Mouse (Mus musculus) neural tube, embryonic 14.5 days (tissue): ENCODE measurements around the gene Prcd. TPM values are rescaled to one million over a fixed set of nuclear protein-coding genes. Genes with fewer than 3 reads are reported as not detected.

Experiments used
- ATAC-seq: fragments of 200-750 bp; cut with Nextera tagmentation; 2 replicates; pipeline ENCODE4 v1.8.0; 2017; ENCODE audit warnings: low read depth, mild to moderate bottlenecking, moderate TSS enrichment, moderate library complexity
- H3K27ac ChIP-seq: fragments of 300-500 bp; sonication (generic); 2 replicates; pipeline ENCODE4 v1.5.1; 2014; ENCODE audit warnings: low read depth, mild to moderate bottlenecking, control low read depth, low read length, moderate library complexity, mixed read lengths
- H3K27me3 ChIP-seq: fragments of 300-500 bp; sonication (generic); 2 replicates; pipeline ENCODE4 v1.6.1; 2014; ENCODE audit warnings: low read length; ENCODE audit not compliant: control insufficient read depth, insufficient read depth
- H3K36me3 ChIP-seq: fragments of 300-500 bp; sonication (generic); 2 replicates; pipeline ENCODE4 v1.6.1; 2014; ENCODE audit warnings: low read length, mixed read lengths; ENCODE audit not compliant: control insufficient read depth, insufficient read depth
- H3K4me1 ChIP-seq: fragments of 300-500 bp; sonication (generic); 2 replicates; pipeline ENCODE4 v1.6.1; 2014; ENCODE audit warnings: low read length; ENCODE audit not compliant: control insufficient read depth, insufficient read depth
- H3K4me2 ChIP-seq: fragments of 300-500 bp; sonication (generic); 2 replicates; pipeline ENCODE4 v1.6.1; 2014; ENCODE audit warnings: mild to moderate bottlenecking, low read depth, low read length, control low read depth
- H3K4me3 ChIP-seq: fragments of 300-500 bp; sonication (generic); 2 replicates; pipeline ENCODE4 v1.5.1; 2014; ENCODE audit warnings: low read depth, low read length, control low read depth, mixed read lengths
- H3K9ac ChIP-seq: fragments of 300-500 bp; sonication (generic); replicated peaks from 2 replicates; pipeline ENCODE4 v1.6.1; 2014; ENCODE audit warnings: low read depth, mild to moderate bottlenecking, control low read depth, low read length, mixed read lengths
- H3K9me3 ChIP-seq: fragments of 300-500 bp; sonication (generic); 2 replicates; pipeline ENCODE4 v1.6.1; 2016; ENCODE audit warnings: low read length; ENCODE audit not compliant: control insufficient read depth
- WGBS: fragments of 180-500 bp; shearing (Covaris S2); extraction: QIAGEN DNeasy Blood & Tissue Kit; methylation state at CpG from one replicate; pipeline ENCODE4 v1.1.7; 2014; 5-methylcytosine and 5-hydroxymethylcytosine counted together
- polyA plus RNA-seq: library from polyadenylated mRNA; unstranded; fragments of >200 nt; fragmentation: Nextera tagmentation; extraction: Ambion mirVana; gene quantifications from 2 replicates; pipeline ENCODE4 v1.2.1, GENCODE M21; 2014

Prcd gene
- polyA plus RNA-seq, 1 experiment from 2014 or later = 2.7 TPM

GRCm38 (mm10) chr11:116623281-116624124 is 29.8 kb upstream of the Prcd start:
- peaks cover 30% of the 10 kb centered on the region for H3K4me1 ChIP-seq
- no peaks in the 10 kb centered on the region for H3K36me3 ChIP-seq
- no peak overlapping the region for H3K27ac ChIP-seq
- peak overlapping the region; percentile 33 for H3K4me3 ChIP-seq
- 0 out of 2 replicates have a peak, but pooled peaks have one; percentile 18 for ATAC-seq
- peaks cover 20% of the 10 kb centered on the region for H3K27me3 ChIP-seq
- H3K9me3 ChIP-seq = no peaks in the 10 kb centered on the region
- 5% methylated on average over 40 of the region's 40 CpGs for WGBS
- 0 out of 2 replicates have a peak overlapping the region, but pooled peaks have one; percentile 5 for H3K9ac ChIP-seq
- H3K4me2 ChIP-seq = peak overlapping the region; percentile 61

GRCm38 (mm10) chr11:116624131-116624832 is 29.1 kb upstream of the Prcd start:
- WGBS = 19% methylated on average over 29 of the region's 42 CpGs
- H3K9ac ChIP-seq = 0 out of 2 replicates have a peak overlapping the region, but pooled peaks have one; percentile 5
- H3K4me3 ChIP-seq = peak overlapping the region; percentile 33
- ATAC-seq = 0 out of 2 replicates have a peak, but pooled peaks have one; percentile 13
- H3K4me2 ChIP-seq = peak overlapping the region; percentile 61
- no peaks in the 10 kb centered on the region for H3K36me3 ChIP-seq
- no peaks in the 10 kb centered on the region for H3K9me3 ChIP-seq
- H3K27ac ChIP-seq = no peak overlapping the region
- H3K27me3 ChIP-seq = peaks cover 20% of the 10 kb centered on the region
- H3K4me1 ChIP-seq = peaks cover 29% of the 10 kb centered on the region

- H3K4me3 ChIP-seq = no peak overlapping the region
- no peak overlapping the region for H3K9ac ChIP-seq
- H3K36me3 ChIP-seq = no peaks in the 10 kb centered on the region
- WGBS = 77% methylated on average over 17 of the region's 17 CpGs
- peaks cover 20% of the 10 kb centered on the region for H3K27me3 ChIP-seq
- no peak overlapping the region for H3K27ac ChIP-seq
- no peaks in the 10 kb centered on the region for H3K9me3 ChIP-seq
- ATAC-seq = no peak
- H3K4me2 ChIP-seq = no peak overlapping the region
- peaks cover 19% of the 10 kb centered on the region for H3K4me1 ChIP-seq
These were observed 28.0 kb upstream of the Prcd start for GRCm38 (mm10) chr11:116625081-116626000.

- H3K27ac ChIP-seq = no peak within 1 kb of the TSS
- ATAC-seq = no peak
- no peak within 1 kb of the TSS for H3K9ac ChIP-seq
- H3K9me3 ChIP-seq = no peaks in the 10 kb centered on the region
- H3K27me3 ChIP-seq = peaks cover 20% of the 10 kb centered on the region
- H3K36me3 ChIP-seq = no peaks in the 10 kb centered on the region
- no peak within 1 kb of the TSS for H3K4me2 ChIP-seq
- H3K4me3 ChIP-seq = no peak within 1 kb of the TSS
- 74% methylated on average over 10 of the region's 10 CpGs for WGBS
- peaks cover 9% of the 10 kb centered on the region; the same call in 1 of the 2 replicates for H3K4me1 ChIP-seq
These were observed 26.8 kb upstream of the Prcd start, which contains the start of gene Rhbdf2 for GRCm38 (mm10) chr11:116626299-116627071. Gene Rhbdf2, minus strand, starts transcription at chr11:116627019.

GRCm38 (mm10) chr11:116627072-116628020 is 26.0 kb upstream of the Prcd start:
- no peak for ATAC-seq
- H3K27me3 ChIP-seq = peaks cover 20% of the 10 kb centered on the region
- no peak overlapping the region for H3K9ac ChIP-seq
- no peak overlapping the region for H3K27ac ChIP-seq
- 38% methylated on average over 10 of the region's 10 CpGs for WGBS
- peaks cover 9% of the 10 kb centered on the region; the same call in 1 of the 2 replicates for H3K4me1 ChIP-seq
- H3K9me3 ChIP-seq = no peaks in the 10 kb centered on the region
- H3K36me3 ChIP-seq = no peaks in the 10 kb centered on the region
- no peak overlapping the region for H3K4me2 ChIP-seq
- no peak overlapping the region for H3K4me3 ChIP-seq

- ATAC-seq = peak; percentile 54; the same call in 1 of the 2 replicates
- WGBS = 62% methylated on average over 9 of the region's 9 CpGs
- H3K9me3 ChIP-seq = no peaks in the 10 kb centered on the region
- H3K4me1 ChIP-seq = peaks cover 7% of the 10 kb centered on the region; the same call in 1 of the 2 replicates
- no peak overlapping the region for H3K9ac ChIP-seq
- no peak overlapping the region for H3K4me3 ChIP-seq
- no peaks in the 10 kb centered on the region for H3K36me3 ChIP-seq
- no peak overlapping the region for H3K27ac ChIP-seq
- no peak overlapping the region for H3K4me2 ChIP-seq
- H3K27me3 ChIP-seq = peaks cover 14% of the 10 kb centered on the region; the same call in 1 of the 2 replicates
These were observed 24.6 kb upstream of the Prcd start for GRCm38 (mm10) chr11:116628712-116629111.

- Histone ChIP-seq H3K4me1 (0 out of 2 replicates have a peak, but pooled peaks cover under 1% of the 10 kb centered on the region), H3K36me3 (no peaks in the 10 kb centered on the region), H3K27ac (no peak overlapping the region), H3K4me3 (no peak overlapping the region), H3K27me3 (peaks cover 7% of the 10 kb centered on the region; the same call in 1 of the 2 replicates), H3K9me3 (no peaks in the 10 kb centered on the region), H3K9ac (no peak overlapping the region), H3K4me2 (no peak overlapping the region)
- WGBS = 91% methylated on average over 6 of the region's 6 CpGs
- ATAC-seq = no peak
These were observed 23.9 kb upstream of the Prcd start for GRCm38 (mm10) chr11:116629472-116629871.
